Mouse (Mus musculus) megakaryocyte, embryonic 14.5 days (primary cell): ENCODE data around the gene Omp. TPM values are rescaled to one million over a fixed set of nuclear protein-coding genes. Genes with fewer than 3 reads are reported as not detected.
A peak's percentile ranks its signal among the peaks of the same experiment; 100 is the strongest.

ENCODE experiments used
- H3K27me3 ChIP-seq: replicated peaks from 2 replicates; pipeline ENCODE3; 2012; ENCODE audit warnings: inconsistent platforms
- H3K36me3 ChIP-seq: replicated peaks from 2 replicates; pipeline ENCODE3; 2012; ENCODE audit warnings: low read length, inconsistent platforms, mixed read lengths
- H3K4me1 ChIP-seq: 2 replicates; pipeline ENCODE4 v1.6.1; 2012; ENCODE audit warnings: inconsistent platforms
- H3K4me3 ChIP-seq: replicated peaks from 2 replicates; pipeline ENCODE3; 2012; ENCODE audit warnings: moderate library complexity, mild to moderate bottlenecking, inconsistent platforms
- H3K9me3 ChIP-seq: 2 replicates; pipeline ENCODE4 v1.6.1; 2012; ENCODE audit warnings: inconsistent platforms
- FLI1 ChIP-seq: IDR thresholded peaks from 2 replicates; pipeline ENCODE4 v1.6.1; 2012; ENCODE audit warnings: low read length, inconsistent platforms, mixed read lengths
- GATA1 ChIP-seq: IDR thresholded peaks from 3 replicates; pipeline ENCODE4 v1.6.1; 2012; ENCODE audit warnings: mixed read lengths, low read length, inconsistent platforms, borderline replicate concordance
- polyA plus RNA-seq: library from polyadenylated mRNA; stranded (reverse); fragments of >175 nt; gene quantifications from 2 replicates; pipeline ENCODE4 v1.2.3, GENCODE M21; 2012; ENCODE audit warnings: low replicate concordance; ENCODE audit not compliant: insufficient read depth

Gene Omp
- polyA plus RNA-seq, 1 experiment = 0.29 TPM

DNA sequence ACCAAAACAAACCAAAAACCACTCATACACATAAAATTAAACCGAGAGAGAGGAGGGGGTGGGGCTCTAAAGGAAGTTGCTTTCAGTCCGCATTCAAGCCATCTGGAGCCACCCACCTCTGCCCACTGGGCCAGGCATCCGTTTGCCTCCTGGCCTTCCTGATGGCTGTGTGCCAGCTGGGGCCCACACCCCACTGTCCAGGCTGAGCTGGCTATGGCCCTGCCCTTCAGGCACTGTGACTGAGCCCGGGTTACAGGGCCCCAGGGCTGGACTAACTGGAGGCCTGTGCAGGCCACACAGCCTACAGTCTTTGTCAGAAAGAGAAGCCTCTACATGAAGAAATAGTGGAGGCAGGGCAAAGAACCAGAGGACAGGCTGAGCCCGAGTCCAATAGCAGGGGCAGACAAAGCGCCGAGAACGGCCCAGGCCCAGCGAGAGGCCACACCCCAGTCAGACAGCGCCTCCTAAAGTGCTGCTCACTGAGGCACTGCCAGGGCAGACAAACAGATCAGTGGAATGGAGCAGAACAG is 19.8 kb upstream of the Omp start:
- Histone ChIP-seq H3K4me3 (peak overlapping the region; percentile 88), H3K27me3 (no peaks in the 10 kb centered on the region), H3K36me3 (peaks cover 78% of the 10 kb centered on the region), H3K9me3 (no peaks in the 10 kb centered on the region), H3K4me1 (peaks cover 91% of the 10 kb centered on the region)
- TF ChIP-seq GATA1 (no peak), FLI1 (no peak)

DNA sequence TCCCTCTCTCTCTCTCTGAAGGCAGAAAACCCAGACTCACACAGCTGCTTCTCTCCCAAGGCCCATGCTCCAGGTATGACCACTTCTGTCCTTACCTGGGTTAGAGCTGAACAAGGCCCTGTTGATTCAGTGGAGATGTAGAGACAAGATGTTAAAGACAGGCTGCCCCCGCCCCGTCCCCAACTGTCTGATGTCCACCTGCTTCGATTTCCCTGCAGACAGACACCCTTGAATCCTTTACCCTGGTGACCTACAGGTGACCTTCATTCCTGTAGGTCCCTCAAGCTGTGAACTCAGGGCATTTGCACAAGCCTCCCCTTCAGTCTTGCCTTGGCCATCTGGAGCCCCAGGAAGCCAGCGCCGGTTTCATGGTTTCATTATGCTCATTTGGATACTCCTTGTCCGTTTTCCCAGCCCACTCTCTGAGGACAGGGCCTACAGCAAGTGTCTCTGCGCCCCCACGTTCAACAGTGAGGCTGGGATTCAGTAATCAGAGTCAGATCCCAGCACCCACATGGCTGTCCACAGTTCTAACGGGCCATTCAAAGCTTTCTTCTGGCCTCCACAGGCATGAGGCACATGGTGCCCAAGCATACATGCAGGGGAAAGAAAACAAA is 19.2 kb upstream of the Omp start:
- no peaks in the 10 kb centered on the region for H3K27me3 ChIP-seq
- peaks cover 78% of the 10 kb centered on the region for H3K36me3 ChIP-seq
- no peaks in the 10 kb centered on the region for H3K9me3 ChIP-seq
- TF ChIP-seq GATA1 = no peak
- TF ChIP-seq FLI1 = no peak
- H3K4me3 ChIP-seq = peak overlapping the region; percentile 88
- peaks cover 91% of the 10 kb centered on the region for H3K4me1 ChIP-seq

DNA sequence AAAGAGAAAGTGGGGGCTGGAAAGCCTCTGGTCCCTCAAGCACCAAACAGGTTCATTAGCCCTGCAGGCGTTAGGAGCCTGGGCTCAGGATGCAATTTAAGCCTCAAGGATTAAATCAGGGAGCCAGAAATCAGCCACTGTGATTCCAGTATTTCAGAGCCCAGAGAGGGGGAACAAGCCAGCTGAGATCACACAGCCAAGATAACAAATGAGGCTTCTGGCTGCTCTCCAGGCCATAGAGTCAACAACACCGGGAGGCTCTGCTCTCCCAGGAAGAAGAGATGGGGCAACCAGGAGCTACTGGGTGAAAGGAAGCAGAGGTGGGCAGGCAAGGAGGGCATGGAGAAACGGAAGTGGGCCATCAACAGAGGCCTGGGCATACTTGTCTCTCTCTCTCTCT is 18.4 kb upstream of the Omp start:
- Histone ChIP-seq H3K27me3 (no peaks in the 10 kb centered on the region), H3K4me1 (peaks cover 93% of the 10 kb centered on the region), H3K36me3 (peaks cover 75% of the 10 kb centered on the region), H3K9me3 (no peaks in the 10 kb centered on the region), H3K4me3 (peak overlapping the region; percentile 56)
- TF ChIP-seq FLI1 (no peak), GATA1 (no peak)

DNA sequence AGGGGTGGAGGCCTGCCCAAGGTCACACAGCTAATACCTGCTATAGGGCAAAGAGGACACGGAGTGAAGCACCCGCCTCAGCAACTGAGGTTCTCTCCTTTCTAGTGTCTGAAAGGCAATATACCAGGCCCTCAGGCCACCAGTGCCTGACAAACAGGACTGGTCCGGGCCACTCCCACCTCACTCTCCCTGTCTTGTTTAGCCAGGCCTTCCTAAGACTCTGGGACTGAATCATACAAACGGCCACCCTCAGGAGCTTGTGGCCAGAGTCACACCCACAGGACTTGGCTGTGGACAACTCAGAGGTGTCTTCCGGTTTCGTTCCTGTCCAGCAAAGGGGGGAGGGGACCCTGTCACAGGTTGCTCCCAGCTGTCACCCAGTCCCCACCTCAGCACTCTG is 16.9 kb upstream of the Omp start:
- Histone ChIP-seq H3K4me1 (peaks cover 98% of the 10 kb centered on the region), H3K4me3 (peak overlapping the region; percentile 60), H3K27me3 (no peaks in the 10 kb centered on the region), H3K36me3 (peaks cover 69% of the 10 kb centered on the region), H3K9me3 (no peaks in the 10 kb centered on the region)
- no peak for TF ChIP-seq FLI1
- no peak for TF ChIP-seq GATA1

DNA sequence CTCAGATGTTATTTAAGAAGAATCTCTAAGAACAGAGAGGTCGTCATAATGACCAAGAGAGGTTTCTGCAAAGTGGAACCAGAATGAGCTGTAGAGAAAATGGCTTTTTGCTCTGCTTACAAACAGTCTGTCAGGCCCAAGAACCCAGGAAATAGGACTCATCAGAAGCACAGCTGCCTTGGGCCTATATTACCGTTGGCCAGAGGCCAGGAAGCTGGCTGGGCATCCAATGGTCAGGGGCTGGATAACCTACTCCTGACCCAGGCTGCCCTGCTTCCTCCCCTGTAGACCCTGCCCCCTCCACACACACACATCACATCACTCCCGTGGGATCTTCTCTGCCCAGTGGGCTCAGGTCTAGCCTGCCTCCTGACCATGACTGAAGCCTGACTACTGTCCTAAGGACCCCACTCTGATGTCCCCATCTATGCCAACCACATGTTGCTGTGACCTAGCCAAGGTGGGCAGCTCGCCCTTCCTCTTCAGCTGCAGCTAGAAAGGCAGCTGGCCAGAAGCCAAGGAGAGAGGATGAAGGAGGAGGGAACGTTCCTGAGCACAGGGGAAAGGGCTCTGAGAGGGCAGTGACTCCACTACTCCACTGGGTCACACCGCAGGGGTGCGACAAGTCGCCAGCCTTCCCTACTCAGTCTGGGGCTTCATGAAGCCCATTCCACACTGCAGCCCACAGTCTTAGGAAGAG is 14.9 kb upstream of the Omp start:
- peaks cover 59% of the 10 kb centered on the region for H3K36me3 ChIP-seq

DNA sequence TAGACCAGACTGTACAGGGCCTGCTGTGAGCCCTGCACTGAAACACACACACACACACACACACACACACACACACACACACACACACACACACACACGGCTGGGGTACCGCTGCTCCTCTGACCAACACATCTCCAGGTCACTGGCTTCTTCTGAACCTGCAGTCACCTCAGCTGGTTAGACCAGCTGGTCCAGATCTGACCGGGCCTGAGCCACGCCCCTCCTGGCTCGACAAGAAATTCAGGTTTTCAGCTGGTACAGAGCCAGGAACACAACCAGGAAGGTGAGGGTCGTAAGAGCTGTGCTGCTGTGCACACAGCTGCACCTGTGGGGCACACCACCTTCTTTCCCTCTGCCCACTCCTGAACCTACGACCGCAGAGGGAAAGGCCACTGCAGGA is 13.2 kb upstream of the Omp start:
- Histone ChIP-seq H3K4me3 (peak overlapping the region; percentile 89), H3K36me3 (peaks cover 60% of the 10 kb centered on the region)

More for the DNA sequence above, 14.9 kb upstream of the Omp start:
- TF ChIP-seq GATA1 = no peak
- Histone ChIP-seq H3K27me3 (no peaks in the 10 kb centered on the region), H3K9me3 (no peaks in the 10 kb centered on the region), H3K4me1 (peaks cover 100% of the 10 kb centered on the region), H3K4me3 (peak overlapping the region; percentile 89)

DNA sequence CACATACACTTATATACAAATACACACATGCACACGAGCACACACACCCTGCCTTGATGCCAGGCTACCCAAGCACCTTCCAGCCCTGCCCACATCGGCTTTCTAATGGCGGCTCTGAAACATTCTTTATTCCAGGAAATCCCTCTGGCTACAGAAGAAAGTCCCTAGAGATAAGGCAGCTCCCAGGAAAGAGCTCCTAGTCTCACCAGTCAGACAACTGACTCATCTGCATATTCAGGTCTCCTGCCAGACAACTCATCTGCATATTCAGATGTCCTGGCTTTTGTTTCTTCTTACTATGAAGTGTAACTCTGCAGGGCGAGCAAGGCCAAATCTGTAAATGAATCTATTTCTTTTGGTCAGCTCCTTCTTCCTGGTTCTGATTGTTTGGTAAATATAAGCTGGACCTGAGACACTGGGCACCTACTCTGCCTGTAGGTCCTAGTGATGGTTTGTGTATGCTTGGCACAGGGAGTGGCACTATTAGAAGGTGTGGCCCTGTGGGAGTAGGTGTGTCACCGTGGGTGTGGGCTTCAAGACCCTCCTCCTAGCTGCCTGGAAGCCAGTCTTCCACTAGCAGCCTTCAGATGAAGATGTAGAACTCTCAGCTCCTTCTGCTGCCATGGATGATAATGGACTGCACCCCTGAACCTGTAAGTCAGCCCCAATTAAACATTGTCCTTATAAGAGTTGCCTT is 12.5 kb upstream of the Omp start:
- Histone ChIP-seq H3K27me3 (no peaks in the 10 kb centered on the region), H3K4me1 (peaks cover 98% of the 10 kb centered on the region), H3K4me3 (peak overlapping the region; percentile 89), H3K36me3 (peaks cover 60% of the 10 kb centered on the region), H3K9me3 (no peaks in the 10 kb centered on the region)
- no peak for TF ChIP-seq FLI1
- TF ChIP-seq GATA1 = no peak; the same call in 2 of the 3 replicates

More for the DNA sequence above, 13.2 kb upstream of the Omp start:
- H3K9me3 ChIP-seq = no peaks in the 10 kb centered on the region
- no peaks in the 10 kb centered on the region for H3K27me3 ChIP-seq
- H3K4me1 ChIP-seq = peaks cover 98% of the 10 kb centered on the region
- no peak for TF ChIP-seq GATA1

DNA sequence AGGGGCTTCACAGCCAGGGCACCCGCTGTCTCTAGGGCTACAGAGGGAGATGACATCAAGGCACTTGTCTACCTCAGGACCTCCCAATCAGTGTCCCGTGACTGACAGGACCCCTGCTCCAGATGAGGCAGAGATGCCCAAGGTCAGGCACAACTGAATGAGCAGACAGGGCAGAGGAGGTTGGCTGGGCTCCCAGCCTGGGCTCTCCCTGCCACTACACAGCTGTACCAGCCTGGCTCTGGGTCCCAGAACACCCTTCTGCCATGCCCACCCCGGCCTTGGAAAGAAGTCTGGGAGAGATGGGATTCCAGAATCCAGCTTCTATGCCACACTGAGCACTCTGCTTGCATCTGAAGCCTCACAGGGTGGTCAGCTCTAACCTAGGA is 11.0 kb upstream of the Omp start:
- H3K4me1 ChIP-seq = peaks cover 98% of the 10 kb centered on the region
- TF ChIP-seq FLI1 (no peak), GATA1 (no peak)
- H3K36me3 ChIP-seq = peaks cover 60% of the 10 kb centered on the region
- no peaks in the 10 kb centered on the region for H3K9me3 ChIP-seq
- no peaks in the 10 kb centered on the region for H3K27me3 ChIP-seq
- H3K4me3 ChIP-seq = peak overlapping the region; percentile 85

DNA sequence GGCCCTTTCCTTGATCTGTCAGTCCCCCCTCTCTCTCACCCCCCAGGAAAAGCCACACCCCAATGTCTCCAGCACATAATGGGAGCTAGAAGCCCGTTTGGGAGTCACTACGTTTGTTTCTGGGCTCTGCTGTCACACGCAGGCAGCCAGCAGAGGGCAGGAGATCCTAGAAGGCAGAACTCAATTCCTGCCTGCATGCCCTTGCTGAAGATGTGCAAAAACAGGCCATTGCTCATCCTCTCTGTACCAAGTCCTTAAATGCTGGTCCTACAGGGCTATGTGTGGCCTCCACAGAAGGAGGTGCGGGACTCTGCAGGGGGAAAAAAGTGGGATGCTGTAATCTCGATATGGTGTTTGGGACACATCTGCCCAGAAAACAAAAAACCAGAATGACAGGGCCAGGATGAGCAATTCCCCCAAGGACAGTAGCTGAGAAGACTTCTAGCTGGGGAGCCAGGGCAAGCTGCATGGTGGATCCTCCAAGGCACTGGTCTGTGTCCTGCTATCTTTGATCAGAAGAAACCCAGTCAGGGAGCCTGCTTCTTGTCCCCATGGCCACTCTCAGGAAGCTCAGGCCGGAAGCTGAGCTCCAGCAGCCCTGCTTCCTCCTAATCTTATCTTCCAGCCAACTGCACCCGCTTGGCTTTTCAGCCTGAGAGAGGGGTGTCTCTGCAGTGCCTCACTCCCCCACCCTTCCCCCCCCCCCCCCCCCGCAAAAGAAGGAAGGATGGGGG is 10.4 kb upstream of the Omp start:
- TF ChIP-seq FLI1 (no peak), GATA1 (no peak)
- no peaks in the 10 kb centered on the region for H3K27me3 ChIP-seq
- peak overlapping the region; percentile 85 for H3K4me3 ChIP-seq
- peaks cover 98% of the 10 kb centered on the region for H3K4me1 ChIP-seq
- H3K9me3 ChIP-seq = no peaks in the 10 kb centered on the region
- peaks cover 60% of the 10 kb centered on the region for H3K36me3 ChIP-seq

DNA sequence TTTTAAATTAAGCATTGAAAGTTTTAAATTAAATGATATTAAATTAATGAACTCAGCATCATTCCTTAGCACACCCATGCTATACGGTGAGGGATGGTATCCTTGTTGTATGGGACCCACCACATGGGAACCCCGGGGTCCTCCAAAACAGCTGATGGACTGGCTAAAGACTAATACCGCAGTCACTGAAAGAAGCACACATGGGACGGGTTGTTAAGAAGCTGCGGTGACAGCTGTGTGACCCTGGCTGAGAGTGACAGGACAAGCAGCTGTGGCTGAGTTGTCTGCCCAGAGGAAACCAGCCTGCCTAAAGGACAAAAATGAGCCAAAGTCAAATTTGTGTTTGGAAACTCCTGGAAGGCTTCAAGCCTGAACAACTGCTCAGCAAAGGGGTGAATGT is 8.6 kb upstream of the Omp start:
- Histone ChIP-seq H3K4me1 (peaks cover 97% of the 10 kb centered on the region), H3K27me3 (no peaks in the 10 kb centered on the region), H3K36me3 (peaks cover 67% of the 10 kb centered on the region), H3K9me3 (no peaks in the 10 kb centered on the region), H3K4me3 (no peak overlapping the region)
- TF ChIP-seq GATA1 (no peak), FLI1 (no peak)
